Mouse (Mus musculus) heart, adult 2 months (tissue): ENCODE data around the gene Vwa2. TPM values are rescaled to one million over a fixed set of nuclear protein-coding genes. Genes with fewer than 3 reads are reported as not detected.

Experiments used
- DNase-seq, 2 experiments: peaks; one replicate each; pipeline ENCODE4 v3.0.0; 2021
- H3K27ac ChIP-seq: fragments of 200-600 bp; 2 replicates; pipeline ENCODE4 v1.8.1; 2022
- H3K27me3 ChIP-seq: fragments of 200-500 bp; 2 replicates; pipeline ENCODE4 v1.6.1; 2012; ENCODE audit warnings: mild to moderate bottlenecking, low read length, inconsistent platforms, mixed read lengths; ENCODE audit not compliant: control insufficient read depth, insufficient read depth
- H3K36me3 ChIP-seq: fragments of 200-500 bp; 2 replicates; pipeline ENCODE4 v1.6.1; 2012; ENCODE audit warnings: low read length, inconsistent platforms; ENCODE audit not compliant: control insufficient read depth, insufficient read depth
- H3K4me1 ChIP-seq: fragments of 200-500 bp; 2 replicates; pipeline ENCODE4 v1.6.1; 2011; ENCODE audit warnings: low read length; ENCODE audit not compliant: control insufficient read depth, insufficient read depth
- H3K4me3 ChIP-seq: fragments of 200-600 bp; 2 replicates; pipeline ENCODE4 v1.8.1; 2022
- H3K79me2 ChIP-seq: fragments of 200-500 bp; replicated peaks from 2 replicates; pipeline ENCODE4 v1.6.1; 2012; ENCODE audit warnings: mild to moderate bottlenecking, inconsistent platforms, low read length, moderate library complexity, mixed read lengths; ENCODE audit not compliant: control insufficient read depth, insufficient read depth
- H3K9ac ChIP-seq: fragments of 200-500 bp; 2 replicates; pipeline ENCODE4 v1.6.1; 2012; ENCODE audit warnings: low read depth, mild to moderate bottlenecking, control low read depth, inconsistent platforms, low read length, mixed read lengths
- CTCF ChIP-seq: fragments of 200-600 bp; IDR thresholded peaks from 2 replicates; pipeline ENCODE4 v1.8.1; 2022; ENCODE audit warnings: antibody characterized with exemption, mild to moderate bottlenecking, moderate library complexity
- EP300 ChIP-seq: fragments of 200-500 bp; IDR thresholded peaks from 2 replicates; pipeline ENCODE4 v1.6.1; 2011; ENCODE audit warnings: low read depth, low read length, control low read depth; ENCODE audit not compliant: insufficient read depth
- POLR2A ChIP-seq: fragments of 200-500 bp; IDR thresholded peaks from 2 replicates; pipeline ENCODE4 v1.6.1; 2011; ENCODE audit warnings: mild to moderate bottlenecking, low read depth, low read length, control low read depth; ENCODE audit not compliant: insufficient read depth
- WGBS: fragments of 180-500 bp; shearing (Covaris S2); methylation state at CpG from one replicate; pipeline ENCODE4 v1.1.7; 2018; 5-methylcytosine and 5-hydroxymethylcytosine counted together
- intact Hi-C: fragments of 180-260 bp; cut with DNase I; formaldehyde crosslinking; loops from one replicate; pipeline ENCODE4 v1.15.1; 2025
- long read RNA-seq: library from polyadenylated mRNA; stranded (forward); transcript quantifications from one replicate; pipeline ENCODE4 v2.0.0, GENCODE M21; 2021
- polyA plus RNA-seq: library from polyadenylated mRNA; depleted of rRNA; stranded (reverse); fragments of >200 nt; gene quantifications from 2 replicates; pipeline ENCODE4 v1.2.3, GENCODE M21; 2012; rRNA removed
- total RNA-seq, 2 experiments: library from RNA; stranded (reverse); gene quantifications; 2 replicates each; pipeline ENCODE4 v1.2.3; 2021

Vwa2 gene
- total RNA-seq (not detected), polyA plus RNA-seq (not detected in 2 replicates)
- long read RNA-seq = 0 reads

DNA sequence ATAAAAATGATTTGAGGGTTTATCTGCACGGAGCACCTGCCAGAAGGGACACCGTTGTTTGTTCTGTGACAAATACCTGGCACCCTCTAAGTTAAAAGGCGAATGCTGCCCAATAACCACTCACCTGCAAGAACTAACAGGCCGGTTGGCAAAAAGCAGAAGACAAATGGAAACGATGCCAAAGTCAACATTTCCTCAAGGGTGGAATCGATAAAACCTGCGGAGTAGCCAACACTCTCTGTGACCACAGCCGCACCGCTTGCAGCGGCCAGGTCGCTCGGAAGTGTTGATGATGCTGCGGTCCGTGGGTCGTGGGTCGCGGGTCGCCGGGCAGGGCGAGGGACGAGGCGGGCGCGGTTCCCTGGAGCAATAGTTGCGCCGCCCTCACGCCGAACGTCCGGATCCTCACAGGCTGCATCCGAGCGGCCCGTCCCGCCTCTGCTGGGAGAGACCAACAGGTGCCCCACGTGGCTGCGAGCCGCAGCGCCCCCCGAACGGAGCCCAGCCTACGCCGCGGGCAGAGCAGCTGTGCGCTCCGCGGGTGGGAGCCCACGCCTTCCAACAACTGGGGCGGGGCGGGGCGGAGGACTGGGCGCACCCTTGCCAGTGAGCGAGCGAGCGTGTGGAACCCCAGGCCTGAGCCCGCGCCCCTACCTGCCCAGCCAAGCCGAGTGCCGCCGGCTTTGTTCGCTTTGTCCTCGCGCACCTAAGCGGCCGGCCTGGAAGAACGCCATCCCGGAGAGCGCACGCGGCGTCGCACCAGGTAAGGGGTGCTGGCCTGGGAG, at the start of gene Vwa2:
Vwa2 (plus strand) TSS at position 434 of the 785 bp plus-strand sequence.
- 3% methylated on average over 68 of the region's 71 CpGs for WGBS
- Histone ChIP-seq H3K79me2 (no peaks in the 10 kb centered on the region), H3K27me3 (peaks cover 12% of the 10 kb centered on the region), H3K4me1 (no peaks in the 10 kb centered on the region; the same call in 1 of the 2 replicates), H3K27ac (no peak within 1 kb of the TSS), H3K4me3 (peak within 1 kb of the TSS; percentile 43), H3K36me3 (no peaks in the 10 kb centered on the region), H3K9ac (no peak within 1 kb of the TSS)
- TF ChIP-seq CTCF (no peak), EP300 (no peak)
- peak; percentile 7 to 22 for DNase-seq
- intact Hi-C loops = no loop called here

DNA sequence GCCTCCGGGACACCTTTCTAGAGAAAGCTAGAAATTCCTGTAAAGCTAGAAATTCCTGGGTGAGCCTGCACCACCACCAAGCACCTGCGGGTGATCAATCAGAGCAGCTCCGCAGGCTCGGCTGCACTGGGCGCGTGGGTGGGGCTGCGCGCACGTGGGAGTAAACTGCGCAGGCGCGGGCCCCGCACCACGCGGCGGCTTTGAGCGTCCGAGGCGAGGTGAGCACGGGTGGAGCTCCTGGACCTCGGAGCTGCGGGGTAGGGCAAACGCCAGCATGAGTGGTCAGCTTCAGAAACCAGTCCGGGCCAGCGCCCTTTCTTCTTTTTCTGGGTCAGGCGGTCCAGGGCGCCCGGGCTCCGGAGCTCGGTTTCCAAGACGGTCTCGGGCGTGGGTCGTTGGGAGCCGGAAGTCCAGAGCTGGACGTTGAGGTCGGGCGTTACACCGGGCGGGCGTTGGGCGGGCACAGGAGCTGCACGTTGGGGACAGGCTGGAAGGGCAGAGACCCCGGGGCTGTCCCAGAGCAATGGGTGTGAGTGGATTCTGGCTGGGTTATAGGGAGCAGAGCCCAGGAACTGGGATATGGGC, 47.9 kb upstream of the Vwa2 start, which contains the start of gene Tdrd1:
Tdrd1 (plus strand) TSS at position 163 of the 585 bp plus-strand sequence.
- Histone ChIP-seq H3K27me3 (no peaks in the 10 kb centered on the region), H3K27ac (no peak within 1 kb of the TSS)
- intact Hi-C loops = no loop called here

DNA sequence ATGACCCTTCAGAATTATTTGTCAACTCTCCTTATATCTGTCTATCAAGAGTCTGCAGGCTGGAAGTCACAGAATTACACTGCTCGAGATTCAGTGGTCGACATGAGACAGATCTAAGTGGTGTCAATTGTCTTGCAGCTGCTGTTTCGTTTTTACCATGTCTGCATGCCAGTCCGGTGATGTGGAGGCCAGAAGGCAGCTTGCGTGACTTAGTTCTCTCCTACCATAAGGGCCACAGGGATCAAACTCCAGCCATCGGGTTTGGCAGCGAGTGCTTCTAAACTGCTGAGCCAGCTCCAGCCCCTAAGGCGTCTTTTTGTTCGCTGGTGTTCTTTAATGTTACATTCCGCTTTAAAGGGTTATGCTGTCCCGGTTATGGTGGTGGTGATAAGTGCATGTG, 45.7 kb upstream of the Vwa2 start:
- Histone ChIP-seq H3K27me3 (no peaks in the 10 kb centered on the region), H3K4me1 (no peaks in the 10 kb centered on the region), H3K9ac (no peak overlapping the region), H3K36me3 (no peaks in the 10 kb centered on the region), H3K27ac (no peak overlapping the region), H3K79me2 (no peaks in the 10 kb centered on the region), H3K4me3 (no peak overlapping the region)
- WGBS = 84% methylated on average over 11 of the region's 11 CpGs
- TF ChIP-seq EP300 (no peak), CTCF (no peak), POLR2A (no peak)
- intact Hi-C loops = no loop called here
- DNase-seq = no peak

More for the DNA sequence above, 47.9 kb upstream of the Vwa2 start, which contains the start of gene Tdrd1:
- H3K4me1 ChIP-seq = no peaks in the 10 kb centered on the region
- no peaks in the 10 kb centered on the region for H3K36me3 ChIP-seq
- H3K4me3 ChIP-seq = no peak within 1 kb of the TSS
- 52% methylated on average over 44 of the region's 44 CpGs for WGBS
- peaks cover 3% of the 10 kb centered on the region; the same call in 1 of the 2 replicates for H3K79me2 ChIP-seq
- no peak for DNase-seq
- no peak within 1 kb of the TSS for H3K9ac ChIP-seq
- TF ChIP-seq POLR2A (no peak), CTCF (no peak), EP300 (no peak)

GRCm38 (mm10) chr19:56829267-56829666, 44.8 kb upstream of the Vwa2 start:
- 93% methylated on average over 9 of the region's 9 CpGs for WGBS
- Histone ChIP-seq H3K27me3 (no peaks in the 10 kb centered on the region), H3K9ac (no peak overlapping the region), H3K27ac (no peak overlapping the region), H3K36me3 (no peaks in the 10 kb centered on the region), H3K4me3 (no peak overlapping the region), H3K4me1 (no peaks in the 10 kb centered on the region), H3K79me2 (no peaks in the 10 kb centered on the region)
- no peak for DNase-seq
- no peak for TF ChIP-seq CTCF
- TF ChIP-seq POLR2A = no peak
- TF ChIP-seq EP300 = no peak
- intact Hi-C loops = no loop called here

- TF ChIP-seq EP300 (no peak), CTCF (no peak), POLR2A (no peak)
- Histone ChIP-seq H3K36me3 (no peaks in the 10 kb centered on the region), H3K4me1 (no peaks in the 10 kb centered on the region), H3K27me3 (no peaks in the 10 kb centered on the region), H3K9ac (no peak overlapping the region), H3K27ac (no peak overlapping the region), H3K4me3 (no peak overlapping the region), H3K79me2 (no peaks in the 10 kb centered on the region)
- intact Hi-C loops = no loop called here
- DNase-seq = no peak
- WGBS = 93% methylated on average over 4 of the region's 4 CpGs
Measured at GRCm38 (mm10) chr19:56830163-56830562, 43.9 kb upstream of the Vwa2 start.

- intact Hi-C loops = no loop called here
- WGBS = 58% methylated on average over 9 of the region's 9 CpGs
- H3K4me3 ChIP-seq = no peak overlapping the region
- no peaks in the 10 kb centered on the region for H3K36me3 ChIP-seq
- DNase-seq = no peak
- no peak overlapping the region for H3K27ac ChIP-seq
- no peak for TF ChIP-seq EP300
- TF ChIP-seq CTCF = no peak
- TF ChIP-seq POLR2A = no peak
- H3K79me2 ChIP-seq = no peaks in the 10 kb centered on the region
- H3K27me3 ChIP-seq = no peaks in the 10 kb centered on the region
- H3K9ac ChIP-seq = no peak overlapping the region
- no peaks in the 10 kb centered on the region; the same call in 1 of the 2 replicates for H3K4me1 ChIP-seq
Measured at GRCm38 (mm10) chr19:56835340-56835739, 38.7 kb upstream of the Vwa2 start.
